Mouse (Mus musculus) retina, embryonic 14.5 days (tissue): ENCODE results near the gene Gm45808.
A peak's percentile ranks its signal among the peaks of the same experiment; 100 is the strongest.

Experiments
- DNase-seq: peaks from one replicate; pipeline ENCODE4 v3.0.0-alpha.2; 2015; ENCODE audit warnings: low spot score

Gm45808 gene

DNA sequence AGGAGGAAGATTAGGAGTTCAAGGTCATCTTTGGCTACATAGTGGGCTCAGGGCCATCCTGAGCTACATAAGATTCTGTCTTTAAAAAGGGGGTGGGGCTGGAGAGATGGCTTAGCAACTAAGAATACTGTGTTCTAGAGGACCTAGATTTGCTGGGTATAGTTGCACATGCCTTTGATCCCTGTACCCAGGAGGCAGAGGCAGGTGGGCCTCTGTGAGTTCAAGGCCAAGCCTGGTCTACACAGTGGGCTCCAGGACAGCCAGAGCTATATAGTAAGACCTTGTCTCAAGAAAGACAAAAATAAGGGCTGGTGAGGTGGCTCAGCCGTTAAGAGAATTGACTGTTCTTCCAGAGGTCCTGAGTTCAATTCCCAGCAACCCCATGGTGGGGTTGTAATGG lies 36.6 kb downstream of the Gm45808 start:
- no peak for DNase-seq

DNA sequence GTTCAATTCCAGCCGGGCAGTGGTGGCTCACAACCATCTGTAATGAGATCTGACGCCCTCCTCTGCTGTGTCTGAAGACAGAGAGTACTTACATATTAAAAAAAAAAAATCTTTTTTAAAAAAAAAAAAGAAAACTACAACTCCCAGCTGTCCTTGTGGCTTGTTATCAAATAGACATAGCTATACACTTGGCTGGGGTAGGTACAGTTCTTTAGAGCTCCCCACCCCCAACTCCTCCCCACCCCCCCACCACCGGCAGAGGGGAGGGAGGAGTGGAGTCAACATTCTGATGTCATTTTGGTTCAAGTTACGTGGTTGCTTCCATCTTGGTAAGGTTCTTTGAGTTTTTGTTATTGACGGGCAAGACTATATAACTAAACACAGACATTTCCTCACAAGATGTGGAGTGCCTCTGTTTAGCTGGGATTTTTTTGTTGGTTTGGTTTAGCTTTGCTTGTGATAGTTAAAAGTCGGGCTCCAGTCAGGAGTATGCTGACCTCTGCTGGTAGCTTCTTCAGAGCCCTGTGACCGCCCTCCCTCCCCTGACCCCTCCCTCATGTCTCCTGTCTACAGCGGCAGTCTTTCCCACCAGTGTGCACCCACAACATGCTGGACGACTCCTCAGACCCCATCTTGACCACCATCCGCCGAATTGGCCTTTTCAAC lies 39.2 kb downstream of the Gm45808 start:
- DNase-seq = peak; percentile 60

DNA sequence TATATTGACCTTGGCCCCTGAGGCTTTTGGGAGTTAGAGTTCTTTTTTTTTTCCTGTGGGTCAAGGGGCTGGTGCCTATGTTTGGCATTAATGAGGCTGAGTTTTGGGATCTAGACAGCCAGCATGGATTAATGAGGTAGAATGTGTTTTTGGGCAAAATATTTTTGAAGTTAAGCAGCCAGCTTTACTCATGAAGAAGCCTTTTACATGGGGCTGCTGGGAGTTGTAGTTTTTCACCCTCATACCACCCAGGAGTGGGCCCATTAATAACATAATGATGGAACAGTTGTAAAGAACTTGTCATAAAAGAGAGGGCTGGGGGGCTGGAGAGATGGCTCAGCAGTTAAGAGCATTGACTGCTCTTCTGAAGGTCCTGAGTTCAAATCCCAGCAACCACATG lies 40.0 kb downstream of the Gm45808 start:
- no peak for DNase-seq

DNA sequence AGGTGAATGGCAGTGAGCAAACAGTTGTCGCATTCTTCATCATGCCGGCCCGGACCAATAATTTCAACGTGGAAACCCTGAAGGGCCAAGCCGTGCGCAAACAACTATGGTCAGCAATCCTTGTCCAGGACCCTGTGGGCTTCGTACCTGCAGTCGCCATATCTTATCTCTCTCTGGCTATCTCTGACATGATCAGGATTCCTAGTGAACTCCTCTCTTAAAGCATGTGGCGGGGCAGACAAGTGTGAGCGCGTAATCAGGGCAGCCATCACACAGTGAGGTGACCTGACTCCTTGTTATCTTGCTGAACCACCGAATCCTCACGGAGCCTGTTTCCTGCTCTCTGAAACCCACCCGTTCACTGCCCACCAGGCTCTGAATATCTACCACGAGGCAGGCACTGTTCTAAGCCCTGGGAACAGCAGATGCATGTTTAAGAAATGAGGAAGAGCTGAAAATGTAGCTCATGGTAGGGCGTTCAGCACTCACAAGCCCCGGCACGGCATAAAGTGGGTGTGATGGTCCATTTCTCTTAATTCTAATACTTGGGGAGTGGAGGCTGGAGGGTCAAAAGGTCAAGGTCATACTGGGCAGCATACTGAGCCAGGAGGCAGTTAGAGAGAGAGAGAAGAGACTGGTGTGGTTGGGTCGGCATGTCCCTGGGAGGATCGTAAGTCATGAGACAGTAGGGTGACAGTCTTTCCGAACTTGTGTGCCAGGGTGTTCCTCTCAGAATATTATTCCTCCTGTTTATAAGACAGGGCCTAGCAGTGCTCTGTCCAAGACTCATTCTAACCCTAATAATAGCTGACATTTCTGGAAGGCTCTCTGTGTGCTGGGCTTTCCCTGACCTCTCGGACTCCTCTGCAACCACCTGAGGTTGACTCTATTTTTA lies 42.8 kb downstream of the Gm45808 start:
- DNase-seq = no peak

DNA sequence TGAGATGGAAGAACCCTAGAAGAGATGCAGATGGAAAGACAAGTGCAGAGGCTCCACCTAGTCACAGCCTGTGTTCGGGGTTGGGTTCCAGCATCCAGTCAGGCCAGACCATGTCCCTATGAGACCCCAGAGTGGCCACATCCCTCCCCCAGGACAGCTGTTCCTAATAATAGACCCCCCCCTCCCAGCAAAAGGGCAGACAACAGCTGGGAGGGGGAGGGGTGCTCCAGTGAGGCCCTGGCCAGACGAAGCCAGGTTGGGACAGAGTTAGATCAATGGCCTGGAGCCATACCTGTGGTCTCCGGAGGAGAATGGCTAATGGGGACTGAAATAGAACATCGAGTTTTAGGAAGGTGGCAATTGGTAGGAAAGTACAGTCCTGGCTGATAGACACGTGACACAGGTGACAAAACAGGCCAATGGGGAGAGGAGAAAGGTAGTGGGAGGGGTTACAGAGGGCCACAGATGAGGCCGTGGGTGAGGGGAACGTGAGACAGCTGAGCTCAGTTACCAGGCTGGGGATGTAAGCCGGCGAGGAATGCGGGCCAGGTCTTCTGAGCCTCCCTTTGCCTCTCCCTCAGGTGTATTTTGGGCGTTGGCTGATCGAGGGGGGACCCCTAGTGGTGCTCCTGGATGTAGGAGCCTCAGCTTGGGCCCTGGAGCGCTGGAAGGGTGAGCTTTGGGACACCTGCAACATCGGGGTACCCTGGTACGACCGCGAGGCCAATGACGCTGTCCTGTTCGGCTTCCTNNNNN lies 48.9 kb downstream of the Gm45808 start, which contains the start of gene Ruvbl2:
TSS of gene Ruvbl2 (minus strand) at position 576 of the 756 bp plus-strand sequence.
- DNase-seq = no peak

DNA sequence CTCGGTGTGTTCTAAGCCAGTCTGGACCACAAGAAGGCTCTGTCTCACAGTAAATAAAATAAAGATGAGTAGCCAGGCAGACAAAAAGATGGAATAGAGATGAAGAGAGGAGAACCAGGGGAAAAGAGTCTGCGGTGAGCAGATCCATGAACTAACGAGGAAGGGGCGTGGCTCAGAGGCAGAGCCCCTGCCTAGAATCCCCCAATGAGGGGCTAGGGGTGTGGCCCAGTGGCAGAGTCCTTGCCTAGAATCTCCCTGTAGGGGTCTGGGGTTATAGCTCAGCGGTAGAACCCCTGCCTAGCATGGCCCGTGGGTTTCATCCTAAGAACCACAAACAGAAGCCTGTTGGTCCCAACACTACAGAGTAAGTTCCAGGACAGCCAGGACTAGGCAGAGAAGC lies 49.6 kb downstream of the Gm45808 start:
- DNase-seq = no peak

DNA sequence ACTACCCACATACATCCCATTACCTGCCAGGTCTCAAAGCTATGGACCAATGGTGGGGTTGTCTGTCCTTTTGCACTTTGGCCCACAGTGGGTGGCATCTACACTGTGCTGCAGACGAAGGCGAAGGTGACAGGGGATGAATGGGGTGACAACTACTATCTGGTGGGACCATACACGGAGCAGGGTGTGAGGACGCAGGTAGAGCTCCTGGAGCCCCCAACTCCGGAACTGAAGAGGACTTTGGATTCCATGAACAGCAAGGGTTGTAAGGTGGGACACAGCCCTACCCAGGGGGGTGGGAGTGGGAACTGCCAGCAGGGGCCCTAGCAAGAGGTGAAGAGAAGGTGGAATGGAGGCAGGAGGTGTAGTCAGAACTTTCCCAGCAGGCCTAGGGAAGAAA lies 50.2 kb downstream of the Gm45808 start:
- no peak for DNase-seq

DNA sequence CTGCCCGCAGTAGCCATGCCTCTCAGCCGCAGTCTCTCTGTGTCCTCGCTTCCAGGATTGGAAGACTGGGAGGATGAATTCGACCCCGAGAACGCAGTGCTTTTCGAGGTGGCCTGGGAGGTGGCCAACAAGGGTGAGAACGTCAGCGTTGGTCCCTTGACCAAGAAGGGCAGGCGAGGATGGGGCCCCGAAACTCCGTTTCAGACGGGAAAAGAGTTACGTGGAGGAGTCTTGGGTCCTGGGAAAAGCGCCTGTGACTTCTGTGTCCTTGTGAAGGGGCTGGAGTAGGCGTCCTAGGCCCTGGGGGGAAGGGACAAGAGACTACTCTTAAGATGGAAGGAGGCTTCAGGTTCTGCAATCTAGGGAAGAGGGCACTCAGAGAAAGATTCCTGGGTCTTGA lies 51.6 kb downstream of the Gm45808 start:
- DNase-seq = no peak

DNA sequence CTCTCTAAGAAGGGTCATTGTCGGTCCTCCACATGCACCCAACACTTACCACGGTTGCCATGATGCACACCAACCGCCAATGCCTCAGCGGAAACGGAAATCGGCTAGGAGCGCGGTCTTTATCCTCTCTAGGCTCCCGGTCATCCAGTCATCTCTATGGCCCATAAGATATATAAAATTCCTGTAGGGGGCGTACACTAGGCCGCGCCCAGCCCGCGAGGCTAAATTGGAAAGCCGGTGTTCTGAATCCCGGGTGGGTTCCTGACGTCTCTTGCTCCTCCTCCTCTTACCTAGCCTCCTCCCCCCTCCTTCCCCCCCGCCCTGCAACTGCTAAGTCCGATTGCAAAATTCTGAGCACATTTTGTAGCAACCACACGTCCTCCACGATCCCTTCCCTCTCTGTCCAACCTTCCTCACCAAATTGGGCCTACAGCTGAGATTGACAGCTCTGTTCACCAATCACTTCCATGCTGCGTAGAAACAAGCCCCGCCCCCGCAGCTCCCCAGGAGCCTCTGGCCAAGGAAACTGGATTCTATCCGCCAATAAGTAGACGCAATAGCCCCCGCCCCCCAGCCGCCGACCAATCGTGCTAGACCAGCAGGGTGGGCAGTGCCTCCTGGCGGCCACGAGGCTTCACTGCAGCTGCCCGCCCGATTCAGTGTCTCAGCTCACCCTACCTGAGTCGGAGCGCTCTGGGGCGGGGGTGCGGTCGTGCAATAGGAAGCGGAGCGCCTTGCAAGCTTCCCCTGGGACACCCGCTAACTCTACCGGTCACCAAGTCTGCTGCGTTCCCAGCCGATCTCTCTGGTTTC lies 52.2 kb downstream of the Gm45808 start, which contains the start of gene Gys1:
TSS of gene Gys1 (plus strand) at position 642 of the 813 bp plus-strand sequence.
- DNase-seq = peak; percentile 100

DNA sequence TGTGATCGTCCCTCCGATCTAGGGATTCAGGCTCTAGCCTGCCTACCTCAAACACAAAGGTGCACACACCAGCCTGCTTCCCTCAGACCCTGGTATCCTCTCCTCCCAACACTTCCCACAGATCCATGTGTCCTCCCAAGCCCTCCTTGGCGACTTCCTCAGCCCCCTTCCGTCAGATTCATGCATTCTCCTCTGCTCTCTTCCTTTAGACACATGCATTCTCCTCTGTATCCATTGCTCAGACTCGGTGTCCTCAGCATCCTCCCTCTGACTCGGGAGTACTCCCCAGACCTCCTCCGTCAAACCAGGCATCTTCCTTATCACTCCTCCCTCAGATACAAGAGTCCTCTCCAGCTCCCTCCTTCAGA lies 52.8 kb downstream of the Gm45808 start:
- DNase-seq = no peak

DNA sequence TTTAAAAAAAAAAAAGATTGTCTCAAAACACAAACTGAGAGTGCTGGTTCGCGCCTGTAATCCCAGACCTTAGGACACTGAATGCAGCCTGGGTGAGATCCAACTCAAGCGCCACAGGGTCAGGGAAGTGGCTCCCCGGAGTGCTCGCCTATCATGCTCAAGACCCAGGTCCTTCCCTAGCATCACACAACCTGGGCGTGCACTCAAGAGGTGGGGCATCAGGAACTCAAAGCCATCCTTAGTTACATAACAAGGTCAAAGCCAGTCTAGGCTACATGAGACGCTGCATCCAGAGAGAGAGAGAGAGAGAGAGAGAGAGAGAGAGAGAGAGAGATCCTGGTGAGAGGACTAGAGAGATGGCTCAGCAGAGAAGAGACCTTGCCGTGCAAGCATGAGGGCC lies 60.1 kb downstream of the Gm45808 start:
- DNase-seq = no peak

DNA sequence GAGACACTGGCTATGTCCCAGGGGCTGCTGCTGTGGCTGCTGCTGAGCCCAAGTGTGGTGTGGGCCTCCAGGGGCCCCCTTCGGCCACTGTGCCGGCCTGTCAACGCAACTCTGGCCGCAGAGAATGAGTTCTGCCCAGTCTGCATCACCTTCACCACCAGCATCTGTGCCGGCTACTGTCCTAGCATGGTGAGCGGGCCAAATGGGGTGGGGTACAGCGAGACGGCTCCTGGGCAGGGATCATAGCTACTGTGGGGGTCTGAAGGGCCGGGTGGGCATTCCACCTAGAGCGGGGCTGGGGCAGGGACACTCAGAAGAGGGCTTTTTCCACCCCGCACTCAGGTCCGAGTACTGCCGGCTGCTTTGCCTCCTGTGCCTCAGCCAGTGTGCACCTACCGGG lies 65.4 kb downstream of the Gm45808 start:
- DNase-seq = no peak

DNA sequence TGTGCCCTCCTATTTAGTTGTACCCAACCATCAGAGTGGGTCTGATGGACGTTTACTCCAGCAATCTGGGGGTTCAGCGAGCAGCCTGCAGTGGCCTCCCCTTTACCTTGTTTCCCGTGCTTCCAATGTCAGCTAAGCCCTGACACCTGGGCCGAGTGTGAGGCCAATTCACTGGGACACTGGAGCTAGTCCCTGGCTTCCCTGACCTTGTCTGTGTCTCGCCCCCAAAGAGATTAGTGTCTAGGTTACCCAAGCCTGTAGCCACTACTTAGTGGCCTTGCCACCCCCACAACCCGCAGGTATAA lies 66.0 kb downstream of the Gm45808 start, which contains the start of gene Lhb:
TSS of gene Lhb (plus strand) at position 206 of the 305 bp plus-strand sequence.
- DNase-seq = no peak

DNA sequence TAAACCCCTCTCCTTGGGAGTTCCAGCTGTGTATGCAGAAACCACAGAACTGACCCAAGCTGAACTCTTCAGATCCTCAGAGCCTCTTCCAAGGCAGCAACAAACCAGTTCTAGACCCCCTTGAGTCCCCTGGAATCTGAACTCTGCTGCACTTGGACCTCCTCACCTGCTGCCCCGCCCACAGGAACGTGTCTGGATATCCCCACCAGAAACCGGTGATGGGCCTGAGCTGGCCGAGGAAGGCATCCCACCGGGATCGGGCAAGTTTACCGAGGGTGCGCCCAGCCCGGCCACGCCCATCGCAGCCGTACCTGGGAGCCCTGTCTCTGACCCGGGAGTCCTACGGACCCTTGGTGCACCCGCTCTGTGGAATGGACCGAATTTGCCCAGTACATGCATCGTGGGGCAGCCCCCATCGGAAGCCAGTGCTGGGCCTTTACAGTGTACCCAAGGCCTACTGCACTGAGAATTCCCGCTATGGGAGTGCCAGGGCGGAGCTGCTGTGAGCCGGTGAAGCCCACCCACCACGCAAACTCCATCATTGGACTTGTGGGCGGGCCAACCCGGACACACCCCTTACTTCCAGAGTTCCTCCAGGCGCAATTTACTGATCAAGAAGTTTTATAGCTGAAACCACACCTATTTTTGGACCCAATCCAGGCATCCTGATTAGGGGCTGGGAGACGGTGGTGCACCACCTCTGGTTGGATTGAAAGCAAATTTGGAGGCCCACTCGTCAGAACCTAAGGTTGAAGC lies 66.6 kb downstream of the Gm45808 start:
- DNase-seq = no peak

DNA sequence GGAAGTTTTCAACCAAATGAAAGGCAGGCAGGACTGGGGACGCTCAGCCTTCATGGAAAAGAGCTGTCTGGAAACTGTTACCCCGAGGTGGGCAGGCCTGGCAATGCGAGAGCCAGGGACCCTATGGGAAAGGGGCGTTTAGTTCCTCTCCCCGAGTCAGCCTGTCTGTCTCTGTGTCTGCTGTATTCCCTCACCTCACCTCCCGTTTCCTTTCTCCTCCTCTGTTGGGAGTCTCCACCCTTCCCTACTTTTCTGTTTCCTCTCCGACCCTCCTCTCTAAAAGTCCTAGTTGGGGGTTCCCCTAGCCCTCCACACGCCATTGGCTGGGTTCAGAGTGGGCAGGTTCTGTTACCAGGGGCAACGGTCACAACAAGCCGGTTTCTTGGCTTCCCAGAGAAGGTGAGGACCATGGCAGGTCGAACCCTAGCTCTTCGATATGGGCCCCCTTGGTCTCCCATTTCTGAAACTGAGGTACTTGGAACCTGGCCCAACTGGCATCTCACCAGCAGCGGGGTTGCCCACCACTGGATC lies 68.6 kb downstream of the Gm45808 start:
- no peak for DNase-seq
